11 mouse cellular contexts compared by ENCODE assay signal in genomic region chr6:39460040-39460439, GRCm38 (mm10). TPM values are rescaled to one million over a fixed set of nuclear protein-coding genes. Genes with fewer than 3 reads are reported as not detected.
DNase-seq lines count a peak whose midpoint lies in the region; ATAC-seq and TF ChIP-seq lines count a peak whose summit lies in the region.
"Had no signal": no experiment of that assay in that cellular context is flagged by ENCODE, and none has a peak within 500 bp of the region (broad histone marks: within the 10 kb centered on the region; RNA-seq: fewer than 3 reads in every experiment).

No protein-coding gene starts in this region.

- no peaks in the 10 kb centered on the region for H3K36me3 ChIP-seq in heart, adult 2 months (ENCODE audit: control insufficient read depth, insufficient read depth, low read length)
- H3K36me3 ChIP-seq in lung, postnatal 0 days (ENCODE audit: insufficient read depth, low read length) = no peaks in the 10 kb centered on the region
- H3K36me3 ChIP-seq in CH12.LX (replicated peaks in 1 of 2; ENCODE audit: control insufficient read depth in 1 of 2, insufficient read depth in 1 of 2, low read length in 1 of 2) = peaks cover 12 to 36% of the 10 kb centered on the region in 2 experiments
- H3K36me3 ChIP-seq in liver, postnatal 0 days (replicated peaks; ENCODE audit: insufficient read depth, low read length) = no peaks in the 10 kb centered on the region

- no peak overlapping the region for H3K27ac ChIP-seq in heart, adult 2 months
- no peak overlapping the region for H3K27ac ChIP-seq in lung, postnatal 0 days (ENCODE audit: low read length)
- no peak overlapping the region for H3K27ac ChIP-seq in CH12.LX (ENCODE audit: insufficient read depth, low read depth)
- H3K27ac ChIP-seq in liver, postnatal 0 days (ENCODE audit: low read depth) = no peak overlapping the region
- H3K27ac ChIP-seq: heart, embryonic 13.5 days; limb, embryonic 15.5 days had no signal

- no peaks in the 10 kb centered on the region for H3K79me2 ChIP-seq in heart, adult 2 months (replicated peaks; ENCODE audit: control insufficient read depth, insufficient read depth, low read length)
- no peaks in the 10 kb centered on the region for H3K79me2 ChIP-seq in CH12.LX (replicated peaks; ENCODE audit: control insufficient read depth, extremely low read depth, insufficient read depth, poor library complexity, severe bottlenecking)

- dilution Hi-C loops in CH12.LX (cut with MboI; ENCODE audit: extremely low pct_ligation_motif_present, extremely low pct_unique_long_range_greater_than_20kb, low sequenced_read_pairs) = loop anchor here (25.0 kb wide), 1 partner anchor 102 kb away; the partner anchor contains the start of genes Adck2 and Dennd2a

- H3K4me3 ChIP-seq in heart, adult 2 months = no peak overlapping the region
- H3K4me3 ChIP-seq in lung, postnatal 0 days (ENCODE audit: low read depth, low read length) = no peak overlapping the region
- H3K4me3 ChIP-seq in CH12.LX (replicated peaks in 1 of 3; ENCODE audit: low read depth in 2 of 3, low read length in 2 of 3, poor library complexity in 1 of 3) = no peak overlapping the region
- H3K4me3 ChIP-seq in liver, postnatal 0 days (ENCODE audit: low read depth, low read length) = no peak overlapping the region
- H3K4me3 ChIP-seq: heart, embryonic 13.5 days; limb, embryonic 15.5 days had no signal

- in situ Hi-C loops in CH12.LX (cut with MboI; ENCODE audit: low pct_ligation_motif_present, low pct_unique_long_range_greater_than_20kb, low sequenced_read_pairs) = loop anchor here (10.0 kb wide), 1 partner anchor 325 kb away; no protein-coding TSS in a partner anchor

- DNase-seq in heart, adult 2 months = no peak
- no peak for DNase-seq in heart, adult 11 months
- DNase-seq in lung, postnatal 36 days = peak; percentile 27
- DNase-seq in lung, postnatal 0 days (ENCODE audit: low spot score) = no peak
- peak; percentile 32 for DNase-seq in CH12.LX (ENCODE audit: extremely low read depth)
- peak; percentile 38 for DNase-seq in liver, postnatal 0 days
- no peak for DNase-seq in urinary bladder, postnatal 10 days (ENCODE audit: low spot score)
- DNase-seq in embryo, embryonic 11 days = no peak

- H3K9me3 ChIP-seq in lung, postnatal 0 days (ENCODE audit: low read length) = no peaks in the 10 kb centered on the region
- H3K9me3 ChIP-seq in CH12.LX (replicated peaks; ENCODE audit: low read length) = peaks cover 2% of the 10 kb centered on the region
- H3K9me3 ChIP-seq in liver, postnatal 0 days (ENCODE audit: low read length) = no peaks in the 10 kb centered on the region
- H3K9me3 ChIP-seq: limb, embryonic 15.5 days had no signal

- no peak for TF ChIP-seq EP300 in heart, adult 2 months (IDR thresholded peaks at IDR 0.05; ENCODE audit: insufficient read depth, low read depth, low read length)
- TF ChIP-seq EP300 in lung, postnatal 0 days (IDR thresholded peaks at IDR 0.05) = no peak
- TF ChIP-seq EP300 in CH12.LX (IDR thresholded peaks at IDR 0.05; ENCODE audit: low read length) = no peak
- no peak for TF ChIP-seq EP300 in liver, postnatal 0 days (IDR thresholded peaks at IDR 0.05; ENCODE audit: low read depth)

- no peak for TF ChIP-seq POLR2A in heart, adult 2 months (IDR thresholded peaks at IDR 0.05; ENCODE audit: insufficient read depth, low read depth, low read length)
- no peak for TF ChIP-seq POLR2A in CH12.LX (IDR thresholded peaks at IDR 0.05; ENCODE audit: low read depth, low read length)

- WGBS in heart, adult 2 months = 96% methylated on average over 11 of the region's 11 CpGs
- WGBS in lung, postnatal 0 days = 97% methylated on average over 11 of the region's 11 CpGs
- 85% methylated on average over 11 of the region's 11 CpGs for WGBS in liver, postnatal 0 days (ENCODE audit: insufficient replicate concordance)

- no peak for TF ChIP-seq RAD21 in CH12.LX (IDR thresholded peaks at IDR 0.05; ENCODE audit: low read depth, low read length)

- H3K4me2 ChIP-seq in lung, postnatal 0 days (replicated peaks; ENCODE audit: low read depth, low read length) = no peak overlapping the region
- no peak overlapping the region for H3K4me2 ChIP-seq in CH12.LX (ENCODE audit: insufficient read depth, low read depth, poor library complexity, severe bottlenecking)
- H3K4me2 ChIP-seq in liver, postnatal 0 days (ENCODE audit: low read depth, low read length) = no peak overlapping the region
- H3K4me2 ChIP-seq: heart, embryonic 13.5 days; limb, embryonic 15.5 days had no signal

- intact Hi-C loops in heart, adult 2 months (cut with DNase I) = no loop called here

- ATAC-seq in lung, postnatal 0 days = no peak
- ATAC-seq in liver, postnatal 0 days = no peak
- ATAC-seq: hindbrain, embryonic 16.5 days had no signal

- no peaks in the 10 kb centered on the region for H3K4me1 ChIP-seq in heart, adult 2 months (ENCODE audit: control insufficient read depth, insufficient read depth, low read length)
- H3K4me1 ChIP-seq in lung, postnatal 0 days (ENCODE audit: insufficient read depth, low read depth, low read length) = no peaks in the 10 kb centered on the region
- H3K4me1 ChIP-seq in CH12.LX (ENCODE audit: control insufficient read depth in 1 of 2, insufficient read depth in 2 of 2) = peaks cover 5 to 10% of the 10 kb centered on the region in 2 experiments; a peak in 3 of 4 replicates
- no peaks in the 10 kb centered on the region for H3K4me1 ChIP-seq in liver, postnatal 0 days (ENCODE audit: insufficient read depth)
- H3K4me1 ChIP-seq: heart, embryonic 13.5 days had no signal

- peak; percentile 27 for TF ChIP-seq CTCF in heart, adult 2 months (IDR thresholded peaks at IDR 0.05)
- TF ChIP-seq CTCF in lung, postnatal 0 days (IDR thresholded peaks at IDR 0.05) = no peak
- peak in 1 of 2 experiments; percentile 72; a peak in 2 of 4 replicates for TF ChIP-seq CTCF in CH12.LX (conservative IDR thresholded peaks at IDR 0.05 in 1 of 2, IDR thresholded peaks at IDR 0.05 in 1 of 2; ENCODE audit: low read depth in 2 of 2, low read length in 2 of 2)
- peak; percentile 52 for TF ChIP-seq CTCF in liver, postnatal 0 days (IDR thresholded peaks at IDR 0.05; ENCODE audit: low read depth)

- no peaks in the 10 kb centered on the region for H3K27me3 ChIP-seq in heart, adult 2 months (ENCODE audit: control insufficient read depth, insufficient read depth, low read length)
- H3K27me3 ChIP-seq in lung, postnatal 0 days (replicated peaks; ENCODE audit: insufficient read depth, low read length) = no peaks in the 10 kb centered on the region
- no peaks in the 10 kb centered on the region for H3K27me3 ChIP-seq in CH12.LX (replicated peaks)
- no peaks in the 10 kb centered on the region for H3K27me3 ChIP-seq in liver, postnatal 0 days (ENCODE audit: insufficient read depth, low read length)
- H3K27me3 ChIP-seq: heart, embryonic 13.5 days; limb, embryonic 15.5 days had no signal

- no peak overlapping the region for H3K9ac ChIP-seq in heart, adult 2 months (ENCODE audit: low read depth, low read length)
- no peak overlapping the region for H3K9ac ChIP-seq in lung, postnatal 0 days (replicated peaks; ENCODE audit: low read depth)
- H3K9ac ChIP-seq in CH12.LX (ENCODE audit: insufficient read depth, low read depth) = no peak overlapping the region
- no peak overlapping the region for H3K9ac ChIP-seq in liver, postnatal 0 days (replicated peaks)
- H3K9ac ChIP-seq: heart, embryonic 13.5 days; limb, embryonic 15.5 days had no signal

TF ChIP-seq in CH12.LX, 34 proteins besides CTCF, POLR2A, EP300 and RAD21:
- TF ChIP-seq KAT2A (IDR thresholded peaks at IDR 0.05; ENCODE audit: insufficient replicate concordance, low read length) = no peak
- no peak for TF ChIP-seq CHD2 (IDR thresholded peaks at IDR 0.05; ENCODE audit: low read length)
- TF ChIP-seq SIN3A (IDR thresholded peaks at IDR 0.05; ENCODE audit: low read length) = no peak
- TF ChIP-seq ZMIZ1 (IDR thresholded peaks at IDR 0.05; ENCODE audit: low read depth, low read length) = no peak
- no peak for TF ChIP-seq MXI1 (IDR thresholded peaks at IDR 0.05; ENCODE audit: low read depth, low read length)
- no peak for TF ChIP-seq PAX5 (IDR thresholded peaks at IDR 0.05; ENCODE audit: low read length)
- TF ChIP-seq SMC3 (IDR thresholded peaks at IDR 0.05; ENCODE audit: low read depth, low read length) = no peak
- no peak for TF ChIP-seq MAX (IDR thresholded peaks at IDR 0.05; ENCODE audit: low read length)
- TF ChIP-seq MAZ (IDR thresholded peaks at IDR 0.05; ENCODE audit: low read depth, low read length) = no peak
- TF ChIP-seq JUN (IDR thresholded peaks at IDR 0.05; ENCODE audit: insufficient read depth, low read depth, low read length) = no peak
- no peak for TF ChIP-seq RCOR1 (conservative IDR thresholded peaks at IDR 0.05; ENCODE audit: low read depth, low read length)
- TF ChIP-seq ZKSCAN1 (IDR thresholded peaks at IDR 0.05; ENCODE audit: borderline replicate concordance, low read depth, low read length) = no peak
- TF ChIP-seq ZC3H11A (IDR thresholded peaks at IDR 0.05; ENCODE audit: low read depth, low read length) = no peak
- no peak for TF ChIP-seq MEF2A (IDR thresholded peaks at IDR 0.05; ENCODE audit: borderline replicate concordance, low read depth, low read length)
- TF ChIP-seq USF2 (conservative IDR thresholded peaks at IDR 0.05; ENCODE audit: low read depth, low read length) = no peak
- TF ChIP-seq BHLHE40 (IDR thresholded peaks at IDR 0.05; ENCODE audit: low read depth, low read length) = no peak
TF ChIP-seq in CH12.LX: peak in this region for 0.

RNA-seq across cellular contexts. Expression of gene Mkrn1, which starts 39.8 kb away (rescaled TPM):
- 100 to 1,000 TPM in 1 of 2 experiments, 10 to 100 TPM in 1; 49.3 to 156 TPM for total RNA-seq in heart, adult 2 months (2021)
- 28.9 and 48.8 TPM in 2 replicates for polyA plus RNA-seq in heart, adult 2 months (2012; rRNA removed)
- polyA plus RNA-seq in lung, postnatal 0 days (2015; fragmentation: Nextera tagmentation; extraction: Ambion mirVana) = 125 and 127 TPM in 2 replicates
- total RNA-seq in CH12.LX (2012; rRNA removed) (44.2 and 50.3 TPM in 2 replicates), CH12.LX (2014; rRNA removed) (39.3 and 45.1 TPM in 2 replicates)
- polyA plus RNA-seq in CH12.LX (2012; ENCODE audit: insufficient read length, low read depth) = 43.7 and 53.7 TPM in 2 replicates
- polyA plus RNA-seq in liver, postnatal 0 days (2015; fragmentation: Nextera tagmentation; extraction: Ambion mirVana) = 154 and 170 TPM in 2 replicates

Comparison
In these comparisons a context has a peak if more than half of its experiments do, and no peak if none do; other contexts are left out.
1. DNase-seq: peak in lung, postnatal 36 days (single experiment), CH12.LX (single experiment) and liver, postnatal 0 days (single experiment); none in heart, adult 2 months (0 of 2), heart, adult 11 months (single experiment), lung, postnatal 0 days (single experiment), urinary bladder, postnatal 10 days (single experiment) and embryo, embryonic 11 days (single experiment).